Mouse (Mus musculus) CH12.LX (cell line): Measurements from ENCODE around the gene Ezr.

ENCODE experiments used
- CHD2 ChIP-seq: IDR thresholded peaks from 2 replicates; pipeline ENCODE4 v1.6.1; 2011; ENCODE audit warnings: low read length, improper control_type of control experiment
- EP300 ChIP-seq: IDR thresholded peaks from 2 replicates; pipeline ENCODE4 v1.6.1; 2011; ENCODE audit warnings: low read length, improper control_type of control experiment
- KAT2A ChIP-seq: IDR thresholded peaks from 2 replicates; pipeline ENCODE4 v1.6.1; 2012; ENCODE audit warnings: low read length, improper control_type of control experiment, inconsistent platforms; ENCODE audit not compliant: insufficient replicate concordance
- MYC ChIP-seq: IDR thresholded peaks from 2 replicates; pipeline ENCODE4 v1.6.1; 2011; ENCODE audit warnings: low read depth, mild to moderate bottlenecking, improper control_type of control experiment, low read length
- RCOR1 ChIP-seq: conservative IDR thresholded peaks from 2 replicates; pipeline ENCODE4 v1.6.1; 2012; ENCODE audit warnings: low read depth, mild to moderate bottlenecking, inconsistent platforms, low read length, improper control_type of control experiment
- USF2 ChIP-seq: conservative IDR thresholded peaks from 2 replicates; pipeline ENCODE4 v1.6.1; 2011; ENCODE audit warnings: low read depth, low read length, improper control_type of control experiment

DNA sequence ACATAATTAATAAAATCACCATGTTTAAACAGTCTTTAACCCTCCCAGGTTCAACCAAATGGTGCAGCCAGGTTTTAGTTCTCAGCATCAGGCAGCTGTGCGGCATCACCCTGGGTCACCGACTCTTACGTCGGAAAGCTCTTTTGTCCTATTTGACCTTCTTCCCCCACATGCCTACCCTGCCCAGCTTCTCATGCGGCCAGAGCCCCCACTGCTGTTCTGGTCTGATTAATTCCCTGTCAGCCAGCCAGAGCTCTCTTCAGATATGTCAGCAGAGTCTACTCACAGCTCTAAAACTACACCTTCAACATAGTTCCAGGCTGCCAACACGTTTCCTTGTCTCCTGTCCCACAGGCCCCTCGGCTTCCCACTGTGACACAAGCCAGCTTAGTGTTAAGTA, 35.1 kb downstream of the Ezr start:
- TF ChIP-seq USF2 (no peak), EP300 (no peak), CHD2 (no peak), KAT2A (no peak), MYC (no peak), RCOR1 (no peak)
